Mouse (Mus musculus) midbrain, postnatal 0 days (tissue): ENCODE measurements around the gene Endou. TPM values are rescaled to one million over a fixed set of nuclear protein-coding genes. Genes with fewer than 3 reads are reported as not detected.
A peak's percentile ranks its signal among the peaks of the same experiment; 100 is the strongest.

Source experiments
- ATAC-seq: fragments of 200-750 bp; cut with Nextera tagmentation; 2 replicates; pipeline ENCODE4 v1.8.0; 2017; ENCODE audit warnings: moderate number of reproducible peaks, mild to moderate bottlenecking, moderate TSS enrichment, moderate library complexity; ENCODE audit not compliant: low FRiP score
- DNase-seq: peaks from one replicate; pipeline ENCODE4 v3.0.0-alpha.2; 2015; ENCODE audit warnings: low spot score
- H3K27ac ChIP-seq: fragments of 300-500 bp; sonication (generic); 2 replicates; pipeline ENCODE4 v1.5.1; 2014; ENCODE audit warnings: low read depth, mild to moderate bottlenecking, low read length, mixed read lengths
- H3K27me3 ChIP-seq: fragments of 300-500 bp; sonication (generic); 2 replicates; pipeline ENCODE4 v1.6.1; 2014; ENCODE audit warnings: low read length, control low read depth, mixed read lengths; ENCODE audit not compliant: insufficient read depth
- H3K36me3 ChIP-seq: fragments of 300-500 bp; sonication (generic); 2 replicates; pipeline ENCODE4 v1.6.1; 2014; ENCODE audit warnings: low read length, control low read depth, mixed read lengths; ENCODE audit not compliant: insufficient read depth
- H3K4me1 ChIP-seq: fragments of 300-500 bp; sonication (generic); 2 replicates; pipeline ENCODE4 v1.6.1; 2014; ENCODE audit warnings: mild to moderate bottlenecking, control low read depth, antibody characterized with exemption, low read length, mixed read lengths; ENCODE audit not compliant: insufficient read depth
- H3K4me2 ChIP-seq: fragments of 300-500 bp; sonication (generic); 2 replicates; pipeline ENCODE4 v1.6.1; 2014; ENCODE audit warnings: low read depth, mild to moderate bottlenecking, low read length, mixed read lengths; ENCODE audit not compliant: poor library complexity, severe bottlenecking
- H3K4me3 ChIP-seq: fragments of 300-500 bp; sonication (generic); 2 replicates; pipeline ENCODE4 v1.5.1; 2014; ENCODE audit warnings: low read depth, mild to moderate bottlenecking, low read length, moderate library complexity
- H3K9ac ChIP-seq: fragments of 300-500 bp; sonication (generic); replicated peaks from 2 replicates; pipeline ENCODE4 v1.6.1; 2014; ENCODE audit warnings: mild to moderate bottlenecking, low read length, moderate library complexity, mixed read lengths; ENCODE audit not compliant: poor library complexity, severe bottlenecking
- H3K9me3 ChIP-seq: fragments of 300-500 bp; sonication (generic); 2 replicates; pipeline ENCODE4 v1.6.1; 2016; ENCODE audit warnings: low read length, control low read depth
- CTCF ChIP-seq: IDR thresholded peaks from 2 replicates; pipeline ENCODE4 v1.5.1; 2016; ENCODE audit warnings: antibody characterized with exemption, mild to moderate bottlenecking
- WGBS: fragments of 180-500 bp; shearing (Covaris S2); extraction: QIAGEN DNeasy Blood & Tissue Kit; methylation state at CpG from one replicate; pipeline ENCODE4 v1.1.7; 2014; 5-methylcytosine and 5-hydroxymethylcytosine counted together
- polyA plus RNA-seq: library from polyadenylated mRNA; unstranded; fragments of >200 nt; fragmentation: Nextera tagmentation; extraction: Ambion mirVana; gene quantifications from 2 replicates; pipeline ENCODE4 v1.2.1, GENCODE M21; 2015
- total RNA-seq: library from RNA; depleted of rRNA; stranded (reverse); fragments of >200 nt; gene quantifications from 2 replicates; pipeline ENCODE4 v1.2.3, GENCODE M21; 2014

Gene Endou
- total and polyA plus RNA-seq, 2 experiments from 2014 or later = 0.20 to 0.66 TPM

- 93% methylated on average over 5 of the region's 5 CpGs for WGBS
- DNase-seq (no peak), ATAC-seq (no peak)
- H3K4me2 ChIP-seq = no peak overlapping the region
- no peak for TF ChIP-seq CTCF
- H3K27me3 ChIP-seq = peaks cover 4% of the 10 kb centered on the region; the same call in 1 of the 2 replicates
- no peaks in the 10 kb centered on the region for H3K9me3 ChIP-seq
- no peak overlapping the region for H3K4me3 ChIP-seq
- no peaks in the 10 kb centered on the region for H3K4me1 ChIP-seq
- no peak overlapping the region for H3K9ac ChIP-seq
- no peak overlapping the region for H3K27ac ChIP-seq
- H3K36me3 ChIP-seq = peaks cover 28% of the 10 kb centered on the region
These were observed 21.4 kb upstream of the Endou start for GRCm38 (mm10) chr15:97752491-97752890.

GRCm38 (mm10) chr15:97751676-97752075, 20.5 kb upstream of the Endou start:
- ATAC-seq = no peak
- no peak overlapping the region for H3K4me2 ChIP-seq
- no peak overlapping the region for H3K27ac ChIP-seq
- H3K9me3 ChIP-seq = no peaks in the 10 kb centered on the region
- no peak overlapping the region for H3K4me3 ChIP-seq
- no peak for DNase-seq
- H3K9ac ChIP-seq = no peak overlapping the region
- no peaks in the 10 kb centered on the region for H3K4me1 ChIP-seq
- TF ChIP-seq CTCF = peak; percentile 49
- no peaks in the 10 kb centered on the region for H3K27me3 ChIP-seq
- 82% methylated on average over 2 of the region's 2 CpGs for WGBS
- peaks cover 26% of the 10 kb centered on the region for H3K36me3 ChIP-seq

- no peak for TF ChIP-seq CTCF
- no peak overlapping the region for H3K4me3 ChIP-seq
- peak; percentile 76 for ATAC-seq
- H3K4me2 ChIP-seq = no peak overlapping the region
- peak; percentile 93 for DNase-seq
- 24% methylated on average over 12 of the region's 12 CpGs for WGBS
- H3K4me1 ChIP-seq = no peaks in the 10 kb centered on the region
- peaks cover 23% of the 10 kb centered on the region for H3K36me3 ChIP-seq
- 0 out of 2 replicates have a peak, but pooled peaks cover 4% of the 10 kb centered on the region for H3K27me3 ChIP-seq
- peak overlapping the region; percentile 7; the same call in 1 of the 2 replicates for H3K27ac ChIP-seq
- H3K9ac ChIP-seq = no peak overlapping the region
- H3K9me3 ChIP-seq = no peaks in the 10 kb centered on the region
These were observed 19.6 kb upstream of the Endou start for GRCm38 (mm10) chr15:97750697-97751096.

GRCm38 (mm10) chr15:97749841-97750240, 18.7 kb upstream of the Endou start:
- no peak overlapping the region for H3K27ac ChIP-seq
- no peaks in the 10 kb centered on the region for H3K9me3 ChIP-seq
- H3K4me3 ChIP-seq = no peak overlapping the region
- ATAC-seq = no peak
- no peaks in the 10 kb centered on the region for H3K4me1 ChIP-seq
- H3K27me3 ChIP-seq = 0 out of 2 replicates have a peak, but pooled peaks cover 4% of the 10 kb centered on the region
- TF ChIP-seq CTCF = no peak
- 92% methylated on average over 13 of the region's 13 CpGs for WGBS
- DNase-seq = no peak
- H3K4me2 ChIP-seq = no peak overlapping the region
- H3K36me3 ChIP-seq = peaks cover 28% of the 10 kb centered on the region
- no peak overlapping the region for H3K9ac ChIP-seq

GRCm38 (mm10) chr15:97749397-97749796, 18.3 kb upstream of the Endou start:
- 0 out of 2 replicates have a peak, but pooled peaks cover 4% of the 10 kb centered on the region for H3K27me3 ChIP-seq
- DNase-seq (no peak), ATAC-seq (no peak)
- no peak overlapping the region for H3K9ac ChIP-seq
- no peak overlapping the region for H3K4me3 ChIP-seq
- H3K4me1 ChIP-seq = no peaks in the 10 kb centered on the region
- 91% methylated on average over 9 of the region's 9 CpGs for WGBS
- no peak overlapping the region for H3K4me2 ChIP-seq
- TF ChIP-seq CTCF = no peak
- no peaks in the 10 kb centered on the region for H3K9me3 ChIP-seq
- peaks cover 28% of the 10 kb centered on the region for H3K36me3 ChIP-seq
- no peak overlapping the region for H3K27ac ChIP-seq

GRCm38 (mm10) chr15:97748964-97749363, 17.8 kb upstream of the Endou start:
- no peak overlapping the region for H3K9ac ChIP-seq
- no peaks in the 10 kb centered on the region for H3K9me3 ChIP-seq
- DNase-seq = no peak
- no peak overlapping the region for H3K27ac ChIP-seq
- H3K4me1 ChIP-seq = no peaks in the 10 kb centered on the region
- 84% methylated on average over 4 of the region's 4 CpGs for WGBS
- ATAC-seq = no peak
- no peak overlapping the region for H3K4me2 ChIP-seq
- peaks cover 28% of the 10 kb centered on the region for H3K36me3 ChIP-seq
- no peak overlapping the region for H3K4me3 ChIP-seq
- no peak for TF ChIP-seq CTCF
- H3K27me3 ChIP-seq = 0 out of 2 replicates have a peak, but pooled peaks cover 4% of the 10 kb centered on the region
